Mouse (Mus musculus): ENCODE results near the gene Scaf8.

GRCm38 (mm10) chr17:3075873-3076245, 38.9 kb upstream of the Scaf8 start:
- TF ChIP-seq REST (IDR thresholded peaks at IDR 0.05; ENCODE audit: insufficient read depth, insufficient read length) (no peak), POLR2A (IDR thresholded peaks at IDR 0.05; ENCODE audit: insufficient read length, low read depth) (no peak), POLR2AphosphoS2 (IDR thresholded peaks at IDR 0.05; ENCODE audit: insufficient read length, low read depth) (no peak)
